Mouse (Mus musculus): ENCODE results near the gene Gpr157. TPM values are rescaled to one million over a fixed set of nuclear protein-coding genes. Genes with fewer than 3 reads are reported as not detected.
A peak's percentile ranks its signal among the peaks of the same experiment; 100 is the strongest.

Gpr157 gene
- polyA plus RNA-seq, 1 experiment from 2014 or later: 0.26 TPM

GRCm38 (mm10) chr4:150052380-150052779 is 34.8 kb upstream of the Gpr157 start:
- H3K4me3 ChIP-seq (replicated peaks): no peak overlapping the region
- WGBS: 97% methylated on average over 3 of the region's 3 CpGs
- H3K27me3 ChIP-seq: peaks cover 41% of the 10 kb centered on the region
- H3K4me1 ChIP-seq (replicated peaks): peaks cover 19% of the 10 kb centered on the region
- no peak overlapping the region for H3K27ac ChIP-seq
- H3K9ac ChIP-seq (replicated peaks): no peak overlapping the region
- H3K9me3 ChIP-seq: no peaks in the 10 kb centered on the region
- no peaks in the 10 kb centered on the region for H3K36me3 ChIP-seq
- no peak overlapping the region for H3K4me2 ChIP-seq (replicated peaks)
- ATAC-seq: no peak

GRCm38 (mm10) chr4:150056171-150056570 is 31.0 kb upstream of the Gpr157 start:
- no peak overlapping the region for H3K4me2 ChIP-seq (replicated peaks)
- no peak overlapping the region for H3K9ac ChIP-seq (replicated peaks)
- H3K27me3 ChIP-seq: peaks cover 6% of the 10 kb centered on the region
- 88% methylated on average over 7 of the region's 7 CpGs for WGBS
- no peak for ATAC-seq
- H3K4me1 ChIP-seq (replicated peaks): no peaks in the 10 kb centered on the region
- no peaks in the 10 kb centered on the region for H3K36me3 ChIP-seq
- H3K9me3 ChIP-seq: no peaks in the 10 kb centered on the region
- no peak overlapping the region for H3K27ac ChIP-seq
- no peak overlapping the region for H3K4me3 ChIP-seq (replicated peaks)

GRCm38 (mm10) chr4:150057722-150058121 is 29.4 kb upstream of the Gpr157 start:
- no peak overlapping the region for H3K9ac ChIP-seq (replicated peaks)
- no peak overlapping the region for H3K27ac ChIP-seq
- H3K9me3 ChIP-seq: no peaks in the 10 kb centered on the region
- H3K27me3 ChIP-seq: 0 out of 2 replicates have a peak, but pooled peaks cover 3% of the 10 kb centered on the region
- no peaks in the 10 kb centered on the region for H3K36me3 ChIP-seq
- H3K4me3 ChIP-seq (replicated peaks): no peak overlapping the region
- H3K4me2 ChIP-seq (replicated peaks): no peak overlapping the region
- no peaks in the 10 kb centered on the region for H3K4me1 ChIP-seq (replicated peaks)
- no peak for ATAC-seq
- WGBS: 90% methylated on average over 12 of the region's 12 CpGs

- no peak for ATAC-seq
- Histone ChIP-seq H3K27me3 (0 out of 2 replicates have a peak, but pooled peaks cover 3% of the 10 kb centered on the region), H3K9ac (replicated peaks) (no peak overlapping the region), H3K36me3 (no peaks in the 10 kb centered on the region), H3K4me1 (replicated peaks) (no peaks in the 10 kb centered on the region), H3K4me3 (replicated peaks) (no peak overlapping the region), H3K9me3 (no peaks in the 10 kb centered on the region), H3K27ac (no peak overlapping the region), H3K4me2 (replicated peaks) (no peak overlapping the region)
- WGBS: 48% methylated on average over 9 of the region's 9 CpGs
These were observed 27.2 kb upstream of the Gpr157 start for GRCm38 (mm10) chr4:150059841-150060468.

GRCm38 (mm10) chr4:150060469-150061170 is 26.5 kb upstream of the Gpr157 start:
- Histone ChIP-seq H3K9me3 (no peaks in the 10 kb centered on the region), H3K27me3 (0 out of 2 replicates have a peak, but pooled peaks cover 3% of the 10 kb centered on the region), H3K4me1 (replicated peaks) (no peaks in the 10 kb centered on the region), H3K27ac (no peak overlapping the region), H3K9ac (replicated peaks) (no peak overlapping the region), H3K36me3 (no peaks in the 10 kb centered on the region), H3K4me2 (replicated peaks) (no peak overlapping the region), H3K4me3 (replicated peaks) (no peak overlapping the region)
- no peak for ATAC-seq
- WGBS: 80% methylated on average over 23 of the region's 23 CpGs

GRCm38 (mm10) chr4:150061432-150062225 is 25.5 kb upstream of the Gpr157 start:
- Histone ChIP-seq H3K4me2 (replicated peaks) (no peak overlapping the region), H3K27me3 (0 out of 2 replicates have a peak, but pooled peaks cover 3% of the 10 kb centered on the region), H3K9me3 (no peaks in the 10 kb centered on the region), H3K4me3 (replicated peaks) (no peak overlapping the region), H3K27ac (no peak overlapping the region), H3K36me3 (no peaks in the 10 kb centered on the region), H3K4me1 (replicated peaks) (no peaks in the 10 kb centered on the region), H3K9ac (replicated peaks) (no peak overlapping the region)
- 81% methylated on average over 16 of the region's 16 CpGs for WGBS
- ATAC-seq: no peak

- no peak for ATAC-seq
- no peaks in the 10 kb centered on the region for H3K9me3 ChIP-seq
- no peaks in the 10 kb centered on the region for H3K27me3 ChIP-seq
- H3K36me3 ChIP-seq: no peaks in the 10 kb centered on the region
- H3K4me3 ChIP-seq (replicated peaks): no peak overlapping the region
- WGBS: 91% methylated on average over 17 of the region's 17 CpGs
- H3K4me2 ChIP-seq (replicated peaks): no peak overlapping the region
- no peaks in the 10 kb centered on the region for H3K4me1 ChIP-seq (replicated peaks)
- no peak overlapping the region for H3K27ac ChIP-seq
- H3K9ac ChIP-seq (replicated peaks): no peak overlapping the region
These were observed 20.4 kb upstream of the Gpr157 start for GRCm38 (mm10) chr4:150066706-150067323.

- Histone ChIP-seq H3K4me3 (replicated peaks) (no peak overlapping the region), H3K9ac (replicated peaks) (no peak overlapping the region), H3K27me3 (no peaks in the 10 kb centered on the region), H3K4me1 (replicated peaks) (no peaks in the 10 kb centered on the region), H3K4me2 (replicated peaks) (no peak overlapping the region), H3K9me3 (no peaks in the 10 kb centered on the region), H3K36me3 (no peaks in the 10 kb centered on the region), H3K27ac (no peak overlapping the region)
- 52% methylated on average over 12 of the region's 12 CpGs for WGBS
- no peak for ATAC-seq
These were observed 18.9 kb upstream of the Gpr157 start for GRCm38 (mm10) chr4:150068216-150068615.

GRCm38 (mm10) chr4:150070136-150070535 is 17.0 kb upstream of the Gpr157 start:
- H3K9ac ChIP-seq (replicated peaks): peak overlapping the region; percentile 23; the same call in 1 of the 2 replicates
- H3K27ac ChIP-seq: no peak overlapping the region
- H3K9me3 ChIP-seq: no peaks in the 10 kb centered on the region
- H3K36me3 ChIP-seq: no peaks in the 10 kb centered on the region
- H3K4me1 ChIP-seq (replicated peaks): no peaks in the 10 kb centered on the region
- 60% methylated on average over 8 of the region's 8 CpGs for WGBS
- H3K4me2 ChIP-seq (replicated peaks): no peak overlapping the region
- no peak overlapping the region for H3K4me3 ChIP-seq (replicated peaks)
- no peaks in the 10 kb centered on the region for H3K27me3 ChIP-seq
- no peak for ATAC-seq

GRCm38 (mm10) chr4:150072416-150073101 is 14.6 kb upstream of the Gpr157 start:
- Histone ChIP-seq H3K4me1 (replicated peaks) (no peaks in the 10 kb centered on the region), H3K4me2 (replicated peaks) (no peak overlapping the region), H3K27ac (no peak overlapping the region), H3K27me3 (no peaks in the 10 kb centered on the region), H3K9me3 (no peaks in the 10 kb centered on the region), H3K36me3 (no peaks in the 10 kb centered on the region), H3K4me3 (replicated peaks) (no peak overlapping the region), H3K9ac (replicated peaks) (no peak overlapping the region)
- 52% methylated on average over 15 of the region's 15 CpGs for WGBS
- no peak for ATAC-seq

- no peaks in the 10 kb centered on the region for H3K36me3 ChIP-seq
- no peak overlapping the region for H3K27ac ChIP-seq
- 13% methylated on average over 8 of the region's 8 CpGs for WGBS
These were observed 14.1 kb upstream of the Gpr157 start for GRCm38 (mm10) chr4:150073102-150073473.

More at GRCm38 (mm10) chr4:150073102-150073473, 14.1 kb upstream of the Gpr157 start:
- Histone ChIP-seq H3K9me3 (no peaks in the 10 kb centered on the region), H3K4me3 (replicated peaks) (no peak overlapping the region), H3K4me1 (replicated peaks) (no peaks in the 10 kb centered on the region), H3K9ac (replicated peaks) (no peak overlapping the region), H3K4me2 (replicated peaks) (no peak overlapping the region), H3K27me3 (no peaks in the 10 kb centered on the region)
- ATAC-seq: no peak
